Mouse (Mus musculus) G1E (cell line): ENCODE measurements at regions not wholly inside any gene's neighbourhood (a gene's known extent, or its start where the extent isn't known, plus 50 kb on each side); places are given as distances from the start of the nearest gene placed in this dataset.

Source experiments
- ATAC-seq: 2 replicates; pipeline ENCODE4 v1.8.0; 2016; ENCODE audit warnings: mild to moderate bottlenecking; ENCODE audit not compliant: insufficient number of reproducible peaks, poor library complexity, low FRiP score, severe bottlenecking; ENCODE audit errors: extremely low read depth
- DNase-seq: peaks from one replicate; pipeline ENCODE4 v3.0.0; 2012; ENCODE audit warnings: low spot score
- H3K27me3 ChIP-seq: 2 replicates; pipeline ENCODE4 v1.6.1; 2012; ENCODE audit warnings: mild to moderate bottlenecking, low read length, inconsistent platforms; ENCODE audit not compliant: insufficient read depth
- H3K36me3 ChIP-seq: replicated peaks from 2 replicates; pipeline ENCODE3; 2012; ENCODE audit warnings: mild to moderate bottlenecking, inconsistent platforms
- H3K4me1 ChIP-seq: 2 replicates; pipeline ENCODE4 v1.6.1; 2012; ENCODE audit warnings: low read depth, low read length, inconsistent platforms, mixed read lengths; ENCODE audit not compliant: insufficient read depth
- H3K4me3 ChIP-seq: 2 replicates; pipeline ENCODE4 v1.5.1; 2012; ENCODE audit warnings: low read depth, mild to moderate bottlenecking, inconsistent platforms, low read length, moderate library complexity, mixed read lengths
- H3K9me3 ChIP-seq: replicated peaks from 2 replicates; pipeline ENCODE4 v1.6.1; 2012; ENCODE audit warnings: inconsistent platforms
- CTCF ChIP-seq: IDR thresholded peaks from 2 replicates; pipeline ENCODE4 v1.5.1; 2012; ENCODE audit warnings: low read depth, low read length, inconsistent platforms, mixed read lengths
- GATA1 ChIP-seq: IDR thresholded peaks from 2 replicates; pipeline ENCODE4 v1.6.1; 2012; ENCODE audit warnings: borderline replicate concordance, low read length, inconsistent platforms, mixed read lengths
- GATA2 ChIP-seq: IDR thresholded peaks from 2 replicates; pipeline ENCODE4 v1.6.1; 2012; ENCODE audit warnings: low read depth, low read length, inconsistent platforms, borderline replicate concordance
- POLR2AphosphoS5 ChIP-seq: IDR thresholded peaks from 2 replicates; pipeline ENCODE4 v1.6.1; 2012; ENCODE audit warnings: low read depth, low read length, inconsistent platforms; ENCODE audit not compliant: insufficient replicate concordance
- TAL1 ChIP-seq: conservative IDR thresholded peaks from 2 replicates; pipeline ENCODE4 v1.6.1; 2012; ENCODE audit warnings: low read depth, low read length, inconsistent platforms, mixed read lengths

GRCm38 (mm10) chr2:148519689-148520290 is 76.4 kb upstream of the Cd93 start:
- Histone ChIP-seq H3K4me1 (no peaks in the 10 kb centered on the region), H3K9me3 (peaks cover 36% of the 10 kb centered on the region), H3K27me3 (no peaks in the 10 kb centered on the region), H3K4me3 (no peak overlapping the region), H3K36me3 (no peaks in the 10 kb centered on the region)
- DNase-seq, result no peak
- TF ChIP-seq TAL1, result no peak
- no peak for ATAC-seq

DNA sequence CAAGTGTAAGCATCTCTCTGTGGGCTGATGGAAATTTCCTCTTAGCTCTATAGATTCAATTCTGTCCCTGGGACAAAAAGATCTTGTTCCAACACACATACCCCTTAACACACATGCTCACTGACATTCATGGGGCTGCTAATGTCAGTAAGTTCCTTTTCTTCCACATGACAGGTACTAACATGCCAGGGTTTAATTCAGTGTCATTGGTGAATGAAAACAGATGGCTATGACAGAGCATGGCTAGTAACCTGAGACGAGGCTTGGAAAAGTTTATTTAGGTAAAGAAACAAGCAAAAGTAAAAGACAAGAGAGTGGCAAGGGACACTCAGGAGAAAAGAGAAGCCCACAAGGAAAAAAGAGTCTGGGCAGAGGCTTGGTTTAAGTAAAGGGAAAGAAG is 74.5 kb upstream of the Cd93 start:
- Histone ChIP-seq H3K27me3 (no peaks in the 10 kb centered on the region), H3K4me3 (no peak overlapping the region), H3K9me3 (peaks cover 38% of the 10 kb centered on the region), H3K4me1 (no peaks in the 10 kb centered on the region), H3K36me3 (no peaks in the 10 kb centered on the region)
- ATAC-seq (no peak), DNase-seq (no peak)
- TF ChIP-seq CTCF (no peak), GATA2 (no peak), GATA1 (no peak), POLR2AphosphoS5 (no peak), TAL1 (no peak)

- ATAC-seq (no peak), DNase-seq (no peak)
- Histone ChIP-seq H3K36me3 (no peaks in the 10 kb centered on the region), H3K4me1 (no peaks in the 10 kb centered on the region), H3K27me3 (no peaks in the 10 kb centered on the region), H3K9me3 (peaks cover 23% of the 10 kb centered on the region), H3K4me3 (no peak overlapping the region)
- no peak for TF ChIP-seq TAL1
- no peak for TF ChIP-seq CTCF
- TF ChIP-seq POLR2AphosphoS5, result no peak
- no peak for TF ChIP-seq GATA1
- TF ChIP-seq GATA2, result no peak
These were observed 66.8 kb upstream of the Cd93 start for GRCm38 (mm10) chr2:148510008-148510681.

DNA sequence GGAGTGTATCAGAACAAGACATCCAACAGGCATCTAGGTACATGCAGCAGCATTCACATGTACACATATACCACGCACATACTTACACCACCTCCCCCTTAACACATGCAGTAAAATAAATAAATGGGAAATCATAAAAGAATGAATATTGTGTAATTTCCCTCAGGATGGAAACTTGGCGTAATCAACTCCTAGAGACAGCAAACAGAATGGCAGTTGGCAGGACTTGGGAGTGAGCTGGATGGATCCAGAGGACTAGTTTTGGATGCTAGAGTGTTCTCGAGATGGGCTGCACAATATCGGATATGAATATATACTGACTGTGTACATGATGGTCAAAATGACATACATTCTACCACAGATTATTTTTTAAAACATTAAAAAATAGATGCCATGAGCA is 66.0 kb upstream of the Cd93 start:
- peaks cover 22% of the 10 kb centered on the region for H3K9me3 ChIP-seq
- DNase-seq (no peak), ATAC-seq (no peak)
- TF ChIP-seq TAL1, result no peak
- no peak for TF ChIP-seq GATA2
- TF ChIP-seq CTCF, result no peak
- no peak for TF ChIP-seq POLR2AphosphoS5
- no peaks in the 10 kb centered on the region for H3K36me3 ChIP-seq
- H3K4me1 ChIP-seq, result no peaks in the 10 kb centered on the region
- H3K4me3 ChIP-seq, result no peak overlapping the region
- no peaks in the 10 kb centered on the region for H3K27me3 ChIP-seq

- DNase-seq, result no peak
- no peak for ATAC-seq
- H3K36me3 ChIP-seq, result no peaks in the 10 kb centered on the region
- TF ChIP-seq TAL1 (no peak), POLR2AphosphoS5 (no peak), GATA1 (no peak), CTCF (no peak), GATA2 (no peak)
- H3K4me1 ChIP-seq, result no peaks in the 10 kb centered on the region
- no peaks in the 10 kb centered on the region for H3K27me3 ChIP-seq
- no peak overlapping the region for H3K4me3 ChIP-seq
- peaks cover 19% of the 10 kb centered on the region for H3K9me3 ChIP-seq
These were observed 64.2 kb upstream of the Cd93 start for GRCm38 (mm10) chr2:148507523-148507922.

DNA sequence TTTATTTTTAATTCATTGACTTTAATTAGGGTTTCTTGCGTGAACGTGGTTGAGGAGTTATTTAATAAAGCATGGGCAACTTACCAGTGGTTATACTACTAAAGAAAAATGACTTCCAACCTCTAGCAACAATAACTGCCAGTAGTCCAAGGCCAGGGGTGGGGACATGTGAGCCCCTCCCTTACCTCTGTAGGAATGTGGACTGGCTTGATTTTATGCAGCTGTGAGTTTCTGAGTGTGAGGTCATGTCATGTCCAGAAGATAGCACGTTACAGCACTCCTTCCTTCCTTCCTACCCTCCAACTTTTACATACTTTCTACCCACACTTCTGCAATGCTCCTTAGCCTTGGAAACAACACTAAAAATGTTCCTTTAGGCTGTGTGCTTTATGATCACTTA is 63.6 kb upstream of the Cd93 start:
- ATAC-seq (no peak), DNase-seq (no peak)
- TF ChIP-seq CTCF (no peak), POLR2AphosphoS5 (no peak), GATA1 (no peak), GATA2 (no peak), TAL1 (no peak)
- no peaks in the 10 kb centered on the region for H3K27me3 ChIP-seq
- H3K4me3 ChIP-seq, result no peak overlapping the region
- H3K36me3 ChIP-seq, result no peaks in the 10 kb centered on the region
- H3K4me1 ChIP-seq, result no peaks in the 10 kb centered on the region
- H3K9me3 ChIP-seq, result peaks cover 22% of the 10 kb centered on the region

DNA sequence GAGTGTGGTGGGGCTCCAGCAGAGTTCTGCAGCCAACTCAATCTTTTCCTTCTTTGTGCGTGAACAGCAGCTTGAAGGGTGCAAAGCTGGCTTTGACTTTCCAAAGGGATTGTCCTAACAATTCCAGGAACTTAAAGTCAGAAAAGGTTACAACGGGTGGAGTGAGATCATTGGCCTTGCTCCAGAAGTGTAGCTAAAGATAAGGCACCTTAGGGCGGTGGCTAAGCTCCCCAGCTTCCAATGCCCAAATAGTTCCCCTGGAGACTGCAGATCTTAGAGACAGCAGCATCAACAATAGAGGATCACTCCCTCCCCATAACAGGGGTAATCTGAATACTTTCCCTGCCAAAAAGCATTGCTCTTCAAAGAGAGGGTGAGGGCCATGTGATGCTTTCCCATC is 62.3 kb upstream of the Cd93 start:
- H3K4me3 ChIP-seq, result no peak overlapping the region
- no peaks in the 10 kb centered on the region for H3K36me3 ChIP-seq
- DNase-seq (no peak), ATAC-seq (no peak)
- H3K27me3 ChIP-seq, result no peaks in the 10 kb centered on the region
- TF ChIP-seq CTCF (no peak), GATA1 (no peak), TAL1 (no peak), GATA2 (no peak), POLR2AphosphoS5 (no peak)
- peaks cover 25% of the 10 kb centered on the region for H3K9me3 ChIP-seq
- H3K4me1 ChIP-seq, result no peaks in the 10 kb centered on the region
